Mouse (Mus musculus) embryonic stem cell, embryonic (primary cell): ENCODE data around the gene Tnxb.

Experiments used
- CTCF ChIA-PET, 4 experiments: fragments of 300-600 bp in 2 of 4; fragments of 350-600 bp in 2 of 4; sonication (Branson Sonifier 250); formaldehyde crosslinking; loops; one replicate each; lab custom pipeline; 2022; ENCODE audit warnings: inconsistent platforms in 2 of 4; lab: Charles Lee
- POLR2A ChIA-PET, 4 experiments: fragments of 300-600 bp in 2 of 4; fragments of 350-600 bp in 2 of 4; sonication (Branson Sonifier 250); formaldehyde crosslinking; loops; one replicate each; lab custom pipeline; 2022; ENCODE audit warnings: antibody characterized with exemption in 4 of 4, inconsistent platforms in 1 of 4; lab: Charles Lee

Gene Tnxb

DNA sequence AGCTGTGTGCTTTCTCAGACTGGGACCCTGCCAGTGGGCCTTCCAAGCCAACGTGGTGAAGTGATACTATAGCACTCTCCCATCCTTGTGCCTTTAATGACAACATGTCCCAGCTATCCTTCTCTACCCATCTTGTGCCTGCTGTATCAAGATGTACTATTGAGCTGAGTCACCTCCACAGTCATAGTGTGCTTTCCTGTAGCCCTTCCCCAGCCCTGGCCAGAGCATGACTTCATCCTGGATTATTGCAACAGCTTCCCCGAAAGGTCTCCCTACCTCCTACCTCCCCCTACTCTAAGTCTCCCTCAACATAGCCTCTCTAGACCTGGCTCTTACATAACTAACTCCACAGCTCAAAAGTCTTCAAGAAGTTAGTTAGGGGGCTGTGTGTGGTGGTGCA lies 34.7 kb upstream of the Tnxb start:
- CTCF ChIA-PET: interaction anchor here in 2 of 4 experiments (0.8 to 1.1 kb wide), 2 partner anchors 15 to 17 kb away, joined by 3 read pairs; no protein-coding TSS in a partner anchor
- POLR2A ChIA-PET: interaction anchor here in 2 of 4 experiments (0.6 to 1.6 kb wide), 4 partner anchors 10 to 315 kb away, joined by 3 to 5 read pairs (median 4); partner anchors contain the start of gene Atf6b (in 1 of the 2)

DNA sequence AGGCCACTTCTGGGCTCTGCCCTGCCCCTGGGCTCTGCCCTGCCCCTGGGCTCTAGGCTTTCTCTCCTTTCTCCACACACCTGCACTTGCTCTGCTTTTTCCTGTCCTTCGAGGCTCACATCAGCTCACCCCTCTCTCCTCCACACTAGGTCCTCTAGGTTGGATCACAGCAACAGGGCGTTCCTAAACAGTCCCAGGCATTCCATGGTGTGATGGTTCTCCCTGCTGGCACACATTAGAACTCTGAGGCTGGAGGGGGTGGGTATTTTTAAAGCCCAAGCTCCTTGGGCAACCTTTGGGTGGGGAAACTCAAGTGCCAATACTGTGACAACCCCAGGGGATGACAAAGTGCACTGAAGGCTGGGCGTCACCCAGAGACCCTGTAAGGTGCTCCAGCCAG lies 32.9 kb upstream of the Tnxb start:
- CTCF ChIA-PET: interaction anchor here in 1 of 4 experiments (0.6 to 0.9 kb wide), 2 partner anchors 18 to 335 kb away, joined by 3 to 4 read pairs; partner anchors contain the start of gene Hspa1l
- POLR2A ChIA-PET: interaction anchor here in 2 of 4 experiments (1.0 to 1.6 kb wide), 4 partner anchors 10 to 33 kb away, joined by 3 to 4 read pairs (median 4); partner anchors contain the start of genes Atf6b (in 2 of the 2) and Agpat1 (in 1 of the 2)

DNA sequence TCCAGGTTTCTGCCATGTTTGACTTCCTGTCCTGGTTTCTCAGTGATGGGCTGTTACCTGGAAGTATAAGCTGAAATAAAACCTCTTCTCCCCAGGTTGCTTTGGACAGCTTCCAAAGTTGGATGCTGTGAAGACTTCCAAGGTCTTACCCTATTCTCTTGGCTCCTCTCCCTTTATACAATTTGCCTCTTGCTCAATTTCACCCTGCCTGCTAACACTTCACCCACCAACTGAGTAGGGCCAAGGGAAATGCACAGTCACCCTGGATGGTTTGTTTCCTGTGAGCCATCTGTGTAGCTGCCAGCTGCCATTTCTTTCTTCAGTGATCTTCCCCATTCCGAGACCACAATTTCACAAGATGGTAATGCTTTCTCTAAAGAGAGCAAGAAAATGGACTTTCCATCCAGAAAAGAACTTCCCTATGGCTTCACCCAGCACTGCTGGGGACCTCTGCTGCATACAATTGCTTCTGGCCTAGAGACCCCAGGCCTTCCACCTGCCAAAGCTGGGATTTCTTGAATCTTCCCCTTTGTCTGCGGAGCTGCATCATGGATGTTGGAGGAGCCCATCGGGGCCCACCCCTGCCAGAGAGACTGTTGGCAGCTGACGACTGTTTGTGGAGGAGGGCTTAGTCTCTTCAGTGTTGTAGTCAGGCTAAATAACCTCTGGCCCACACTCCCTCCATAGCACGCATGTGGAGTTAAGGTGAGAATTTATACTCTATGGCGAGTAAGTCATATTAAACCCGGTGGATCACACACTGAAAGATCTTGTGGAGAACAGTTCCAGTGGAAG lies 30.7 kb upstream of the Tnxb start:
- POLR2A ChIA-PET: interaction anchor here in 1 of 4 experiments (1.1 kb wide), 1 partner anchor 313 kb away, joined by 3 read pairs; no protein-coding TSS in a partner anchor
- CTCF ChIA-PET: no interaction called here

DNA sequence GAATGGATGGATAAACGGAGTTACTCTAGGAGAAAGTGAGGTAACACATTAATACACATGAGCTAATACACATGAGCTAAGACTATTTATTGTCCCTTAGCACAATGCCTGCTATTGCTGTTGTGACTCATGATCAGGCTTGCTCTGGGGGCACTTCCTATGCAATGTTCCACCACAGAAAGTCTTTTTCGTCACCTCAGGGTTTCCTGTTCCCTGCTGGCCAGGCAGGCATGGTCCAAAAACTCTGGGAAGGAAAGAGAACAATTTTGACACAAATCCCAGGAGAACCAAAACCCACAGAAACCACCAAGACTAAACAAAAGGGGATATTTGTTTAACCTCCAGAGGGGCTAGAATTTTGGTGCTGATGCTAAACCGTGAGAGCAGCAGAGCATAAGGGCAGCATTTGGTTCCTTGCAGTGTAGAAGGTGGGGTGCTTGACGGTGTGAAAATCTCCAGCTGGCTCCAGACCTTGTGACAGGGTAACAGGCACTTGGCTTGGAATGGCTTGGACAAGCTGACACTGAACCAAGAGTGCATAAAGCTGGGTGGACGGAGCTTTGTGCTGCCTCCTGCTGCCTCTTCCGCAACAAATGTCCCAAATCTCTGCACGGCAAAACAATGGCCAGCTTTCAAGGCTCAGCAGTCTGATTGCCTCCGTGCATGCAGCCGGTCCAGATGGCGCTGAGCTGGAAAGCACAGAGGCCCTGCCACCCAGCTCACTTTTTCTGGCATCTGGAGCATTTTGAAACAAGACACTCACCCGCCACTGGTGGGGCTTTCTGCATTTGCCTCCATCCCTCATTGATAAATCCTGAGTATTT lies 29.3 kb upstream of the Tnxb start:
- ChIA-PET CTCF (interaction anchor here in 3 of 4 experiments (0.7 to 1.6 kb wide), 5 partner anchors 9 to 46 kb away, joined by 3 to 5 read pairs (median 3); no protein-coding TSS in a partner anchor), POLR2A (interaction anchor here (0.5 to 1.5 kb wide), 6 partner anchors 8 to 421 kb away, joined by 3 to 4 read pairs (median 3); no protein-coding TSS in a partner anchor)

DNA sequence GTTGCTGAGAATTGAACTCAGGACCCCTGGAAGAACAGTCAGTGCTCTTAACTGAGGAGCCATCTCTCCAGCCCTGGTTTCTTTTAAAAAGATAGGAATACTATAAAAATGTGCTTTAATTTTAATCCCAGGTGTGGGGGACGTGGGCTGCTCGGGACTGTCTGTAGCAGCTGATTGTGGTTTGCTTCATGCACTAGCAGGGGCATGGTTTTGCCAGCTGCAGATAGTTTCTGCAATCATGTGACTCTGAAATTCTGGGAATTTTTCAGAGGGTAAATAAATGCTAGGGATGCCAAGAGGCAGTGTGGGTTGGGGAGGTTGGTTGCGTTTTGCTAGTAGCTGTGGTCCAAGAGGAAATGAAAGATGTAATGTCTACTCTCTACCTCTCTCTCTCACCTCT lies 28.4 kb upstream of the Tnxb start:
- POLR2A ChIA-PET: interaction anchor here in 1 of 4 experiments (1.5 kb wide), 1 partner anchor 8 kb away, joined by 3 read pairs; no protein-coding TSS in a partner anchor
- CTCF ChIA-PET: interaction anchor here in 2 of 4 experiments (1.3 to 1.6 kb wide), 2 partner anchors 10 to 23 kb away, joined by 4 to 5 read pairs; no protein-coding TSS in a partner anchor

DNA sequence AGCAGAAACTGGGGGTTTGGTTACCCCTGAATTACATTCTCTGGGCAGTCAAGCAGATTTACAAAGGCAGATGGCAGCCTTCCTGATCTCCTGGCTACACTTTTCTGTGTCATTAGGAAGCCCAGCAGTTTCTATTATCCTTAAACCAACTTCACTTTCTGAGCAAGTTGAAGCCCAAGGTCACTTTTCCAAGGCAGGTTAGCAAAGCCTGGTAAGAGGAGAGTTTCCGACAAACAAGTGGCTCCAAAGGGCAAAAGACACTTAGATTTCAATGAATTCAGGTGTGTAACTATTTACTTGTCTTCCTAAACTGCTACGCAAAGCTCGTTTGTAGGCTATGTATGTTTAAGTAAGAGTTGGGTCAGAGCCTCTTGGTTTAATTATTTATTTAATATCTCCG lies 27.0 kb upstream of the Tnxb start:
- CTCF ChIA-PET: interaction anchor here in 2 of 4 experiments (0.6 to 1.3 kb wide), 2 partner anchors 10 to 24 kb away, joined by 3 to 5 read pairs; no protein-coding TSS in a partner anchor
- POLR2A ChIA-PET: interaction anchor here in 2 of 4 experiments (1.1 to 2.8 kb wide), 6 partner anchors 11 to 45 kb away, joined by 3 to 19 read pairs (median 10); partner anchors contain the start of genes Ager (in 1 of the 2), Agpat1 (in 1 of the 2), Ppt2 (in 1 of the 2) and Rnf5 (in 1 of the 2)

DNA sequence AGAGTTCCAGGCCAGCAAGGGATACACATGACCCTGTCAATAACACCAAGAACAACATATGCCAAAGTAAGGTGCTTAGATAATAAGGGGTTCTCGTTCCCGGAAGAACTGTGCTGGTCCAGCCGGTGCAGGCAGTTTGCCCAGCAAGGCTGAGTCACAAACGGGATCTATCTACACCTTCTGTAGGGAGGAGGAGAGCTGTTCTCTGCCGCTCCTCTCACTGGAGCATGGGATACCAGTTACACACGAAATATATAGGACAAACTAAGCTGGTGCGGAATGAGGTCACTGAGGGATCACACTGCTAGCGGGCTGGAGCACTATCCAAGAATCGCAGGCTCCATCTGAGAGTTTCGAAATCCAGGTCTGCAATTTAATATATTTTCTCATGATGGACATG lies 26.4 kb upstream of the Tnxb start:
- ChIA-PET CTCF (interaction anchor here in 3 of 4 experiments (0.6 to 1.5 kb wide), 8 partner anchors 9 to 88 kb away, joined by 3 to 8 read pairs (median 5); partner anchors contain the start of genes Agpat1 (in 1 of the 3) and Rnf5 (in 1 of the 3)), POLR2A (interaction anchor here in 2 of 4 experiments (1.0 to 2.8 kb wide), 12 partner anchors 10 to 612 kb away, joined by 3 to 19 read pairs (median 8); partner anchors contain the start of genes Agpat1 (in 2 of the 2), Rnf5 (in 2 of the 2), Ager (in 1 of the 2) and Apom (in 1 of the 2))

DNA sequence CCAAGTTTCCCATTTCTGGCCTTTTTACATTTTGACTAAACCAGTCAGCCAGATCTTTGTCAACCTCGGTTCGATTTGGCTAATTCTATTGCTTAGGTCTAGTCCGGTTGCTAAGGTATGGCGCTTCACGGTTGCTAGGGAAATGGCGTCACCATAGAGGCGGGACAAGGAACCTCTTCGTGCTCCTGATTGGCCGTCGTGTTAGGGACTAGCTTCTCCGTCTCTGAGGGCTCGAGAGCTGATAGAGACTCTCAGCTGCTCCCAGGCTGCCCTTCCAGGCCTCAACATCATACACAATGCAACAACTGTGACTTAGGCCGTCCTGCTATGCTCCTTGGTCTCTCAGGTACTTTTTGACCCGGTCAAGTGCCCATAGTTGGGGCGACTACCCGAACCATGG lies 25.7 kb upstream of the Tnxb start, which contains the start of gene Fkbpl:
Gene Fkbpl (plus strand): TSS at position 157 of the 400 bp plus-strand sequence.
- CTCF ChIA-PET: interaction anchor here in 3 of 4 experiments (0.8 to 1.5 kb wide), 12 partner anchors 9 to 564 kb away, joined by 3 to 8 read pairs (median 3); partner anchors contain the start of genes Agpat1 (in 1 of the 3) and Rnf5 (in 1 of the 3)
- POLR2A ChIA-PET: interaction anchor here in 3 of 4 experiments (0.5 to 4.0 kb wide), 25 partner anchors 9 to 1274 kb away, joined by 3 to 19 read pairs (median 5); partner anchors contain the start of genes Agpat1 (in 2 of the 3), Rnf5 (in 2 of the 3), Ager (in 1 of the 3) and Apom (in 1 of the 3)

DNA sequence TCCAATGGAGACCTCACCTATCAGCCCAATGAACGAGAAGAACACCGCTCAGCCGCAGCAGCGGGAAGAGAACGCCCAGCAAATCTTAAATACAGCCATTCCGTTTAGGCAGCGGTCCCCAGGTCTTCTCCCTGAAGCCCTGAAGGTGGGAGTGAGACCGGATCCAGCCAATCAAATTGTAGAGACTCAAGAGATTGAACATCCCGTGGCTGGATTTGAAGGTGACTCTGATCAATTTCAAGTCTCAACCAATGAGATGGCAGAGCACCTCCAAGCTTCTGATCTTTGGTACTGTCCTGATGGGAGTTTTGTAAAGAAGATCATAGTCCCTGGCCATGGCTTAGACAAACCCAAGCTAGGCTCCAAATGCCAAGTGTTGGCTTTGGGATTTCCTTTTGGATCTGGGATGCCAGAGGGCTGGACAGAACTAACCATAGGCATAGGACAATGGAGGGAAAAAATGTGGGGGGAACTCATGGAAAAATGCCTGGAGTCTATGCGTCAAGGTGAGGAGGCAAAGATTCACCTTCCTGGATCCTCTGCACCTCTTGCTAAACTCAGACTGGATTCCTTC lies 25.0 kb upstream of the Tnxb start:
- CTCF ChIA-PET: interaction anchor here in 3 of 4 experiments (0.6 to 1.5 kb wide), 10 partner anchors 8 to 565 kb away, joined by 3 to 8 read pairs (median 3); partner anchors contain the start of genes Agpat1 (in 1 of the 3), Gpsm3 (in 1 of the 3) and Rnf5 (in 1 of the 3)
- POLR2A ChIA-PET: interaction anchor here in 3 of 4 experiments (0.5 to 4.0 kb wide), 25 partner anchors 9 to 1273 kb away, joined by 3 to 19 read pairs (median 5); partner anchors contain the start of genes Agpat1 (in 2 of the 3), Rnf5 (in 2 of the 3), Ager (in 1 of the 3) and Apom (in 1 of the 3)

DNA sequence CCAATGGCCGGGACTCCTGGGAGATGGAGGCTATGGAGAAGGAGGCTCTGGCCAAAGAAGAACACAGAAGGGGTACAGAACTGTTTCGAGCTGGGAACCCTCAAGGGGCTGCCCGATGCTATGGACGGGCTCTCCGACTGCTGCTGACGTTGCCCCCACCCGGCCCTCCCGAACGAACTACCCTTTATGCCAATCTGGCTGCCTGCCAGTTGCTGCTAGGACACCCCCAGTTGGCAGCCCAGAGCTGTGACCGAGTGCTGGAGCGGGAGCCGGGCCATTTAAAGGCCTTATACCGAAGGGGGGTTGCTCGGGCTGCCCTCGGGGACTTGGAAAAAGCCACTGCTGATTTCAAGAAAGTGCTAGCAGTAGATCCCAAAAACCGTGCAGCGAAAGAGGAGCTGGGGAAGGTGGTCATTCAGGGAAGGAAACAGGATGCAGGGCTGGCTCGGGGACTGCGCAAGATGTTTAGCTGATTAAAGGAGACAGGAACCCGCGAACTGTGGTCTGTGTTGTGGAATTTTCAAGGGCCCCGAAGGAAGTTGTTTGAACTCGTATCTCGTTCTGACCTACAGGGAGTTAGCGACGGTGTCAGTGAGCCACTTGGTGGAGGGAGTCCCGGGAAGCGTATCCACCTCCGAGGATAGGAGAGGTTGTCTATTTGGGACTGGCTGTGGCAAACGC lies 24.4 kb upstream of the Tnxb start:
- ChIA-PET CTCF (interaction anchor here in 1 of 4 experiments (1.1 to 1.4 kb wide), 2 partner anchors 23 to 523 kb away, joined by 3 to 4 read pairs; no protein-coding TSS in a partner anchor), POLR2A (interaction anchor here in 3 of 4 experiments (0.7 to 4.0 kb wide), 18 partner anchors 10 to 690 kb away, joined by 3 to 24 read pairs (median 6); partner anchors contain the start of genes Pbx2 (in 2 of the 3), Agpat1 (in 1 of the 3), Gpsm3 (in 1 of the 3) and Lsm2 (in 1 of the 3))

DNA sequence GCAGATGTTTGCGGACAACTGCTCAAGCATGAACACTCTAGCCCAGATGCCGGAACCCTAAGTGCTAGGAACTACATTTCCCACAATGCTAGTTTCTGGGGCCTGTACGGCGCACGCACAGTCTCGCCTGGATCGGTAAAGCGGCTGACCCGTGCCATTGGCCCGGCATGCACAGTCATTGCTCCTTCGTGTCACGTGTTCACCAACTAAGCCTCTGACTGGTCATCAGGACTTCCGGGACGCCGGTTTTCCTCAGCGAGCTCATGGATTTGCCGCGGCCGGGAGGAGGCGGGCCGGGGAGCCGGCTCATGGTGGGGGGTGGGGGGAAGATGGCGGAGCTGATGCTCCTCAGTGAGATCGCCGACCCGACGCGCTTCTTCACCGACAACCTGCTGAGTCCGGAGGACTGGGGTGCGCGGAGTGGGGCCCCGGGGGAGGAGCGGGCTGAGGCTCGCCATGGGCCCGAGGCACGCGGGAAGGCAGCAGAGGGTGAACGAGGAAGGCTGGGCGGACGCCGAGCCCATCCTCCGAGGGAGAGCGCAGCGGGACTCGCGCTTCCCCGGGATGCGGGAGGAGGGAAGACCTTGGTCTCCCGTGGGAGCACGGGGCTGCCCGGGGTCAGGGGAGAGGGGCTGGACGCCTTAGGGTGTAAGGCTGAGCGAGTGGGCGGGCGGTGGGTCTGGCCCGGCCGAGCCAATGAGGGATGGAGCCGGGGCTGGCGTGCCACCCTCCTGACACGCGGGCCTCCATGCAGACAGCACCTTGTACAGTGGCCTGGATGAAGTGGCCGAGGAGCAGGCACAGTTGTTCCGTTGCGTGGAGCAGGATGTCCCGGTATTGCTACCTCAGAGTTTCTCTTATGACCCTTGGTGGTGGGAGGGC lies 23.2 kb upstream of the Tnxb start, which contains the start of gene Atf6b:
Gene Atf6b (plus strand): TSS at position 241 of the 882 bp plus-strand sequence.
- POLR2A ChIA-PET: interaction anchor here (0.5 to 4.0 kb wide), 62 partner anchors 8 to 1175 kb away, joined by 3 to 24 read pairs (median 4); partner anchors contain the start of genes H2-DMa (in 2 of the 4), Pbx2 (in 2 of the 4), Prrt1 (in 2 of the 4) and Agpat1 (in 1 of the 4)
- CTCF ChIA-PET: interaction anchor here (0.6 to 1.4 kb wide), 24 partner anchors 13 to 522 kb away, joined by 3 to 12 read pairs (median 4); partner anchors contain the start of gene Gpsm3 (in 1 of the 4)

DNA sequence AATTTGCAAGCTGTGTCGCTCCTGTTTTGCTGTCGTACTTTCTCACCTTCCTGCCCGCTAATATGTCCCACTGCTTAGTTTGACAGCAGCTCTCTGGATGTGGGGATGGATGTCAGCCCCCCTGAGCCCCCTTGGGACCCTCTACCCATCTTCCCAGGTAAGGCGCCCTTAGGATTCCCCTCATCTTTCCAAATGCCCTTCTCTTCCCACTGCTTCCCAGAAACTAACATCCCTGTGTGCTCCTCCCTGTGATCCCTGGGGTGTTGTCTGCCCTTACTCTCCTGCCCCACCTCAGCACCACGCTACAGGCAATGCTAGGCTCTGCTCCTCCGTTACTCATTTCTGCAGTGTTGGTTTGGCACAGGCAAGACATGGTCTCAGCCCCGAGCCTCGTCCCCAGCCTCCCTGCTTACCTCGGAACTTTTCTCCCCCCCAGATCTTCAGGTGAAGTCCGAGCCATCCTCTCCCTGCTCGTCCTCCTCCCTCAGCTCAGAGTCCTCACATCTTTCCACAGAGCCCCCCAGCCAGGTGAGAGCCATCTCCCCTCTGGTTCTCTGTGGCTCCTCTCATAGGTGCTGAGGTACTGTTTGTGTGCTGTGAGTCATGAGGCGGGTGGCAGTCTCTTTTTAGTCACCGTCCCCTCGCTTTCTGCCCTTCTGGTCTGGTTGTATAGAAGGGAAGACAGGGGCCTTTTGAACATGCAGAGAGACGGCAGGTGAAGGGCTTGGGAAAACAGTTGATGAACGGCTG lies 22.0 kb upstream of the Tnxb start:
- ChIA-PET CTCF (interaction anchor here in 1 of 4 experiments (0.6 kb wide), 1 partner anchor 546 kb away, joined by 3 read pairs; the partner anchor contains the start of gene Ltb), POLR2A (interaction anchor here in 3 of 4 experiments (1.3 to 4.0 kb wide), 14 partner anchors 10 to 529 kb away, joined by 3 to 24 read pairs (median 6); partner anchors contain the start of genes H2-DMa (in 2 of the 3), Agpat1 (in 1 of the 3), Gpsm3 (in 1 of the 3) and Pbx2 (in 1 of the 3))

DNA sequence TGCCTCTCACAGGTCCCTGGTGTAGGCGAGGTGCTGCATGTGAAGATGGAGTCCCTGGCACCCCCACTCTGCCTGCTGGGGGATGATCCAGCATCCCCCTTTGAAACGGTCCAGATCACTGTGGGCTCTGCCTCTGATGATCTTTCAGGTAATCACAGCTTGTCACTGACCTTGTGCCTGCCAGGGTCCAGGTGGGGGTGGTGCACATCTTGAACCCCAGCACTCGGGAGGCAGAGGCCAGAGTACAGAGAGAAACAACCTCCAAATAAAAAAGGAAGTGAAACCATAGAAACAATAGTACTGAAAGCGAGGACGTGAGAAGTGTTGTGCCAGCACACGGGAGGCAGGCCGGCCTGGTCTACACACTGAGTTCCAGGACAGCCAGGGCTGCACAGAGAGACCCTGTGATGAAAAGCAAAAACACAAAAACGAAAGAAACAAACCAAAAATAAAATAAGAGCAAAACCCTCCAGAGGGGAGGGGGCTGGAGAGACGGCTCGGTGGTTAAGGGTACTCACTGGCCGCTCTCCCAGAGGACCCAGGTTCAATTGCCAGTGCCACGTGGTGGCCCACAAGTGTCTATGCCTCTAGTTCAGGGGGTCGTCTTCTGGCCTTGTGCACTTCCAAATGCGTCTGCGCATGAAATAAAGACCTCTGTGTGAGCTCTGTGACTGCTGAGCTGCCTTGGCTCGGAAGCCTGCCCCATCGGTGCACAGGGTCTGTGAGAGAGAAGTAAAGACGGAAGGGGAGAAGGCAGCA lies 21.1 kb upstream of the Tnxb start:
- ChIA-PET POLR2A (interaction anchor here in 2 of 4 experiments (1.4 to 3.1 kb wide), 4 partner anchors 8 to 17 kb away, joined by 3 to 24 read pairs (median 4); no protein-coding TSS in a partner anchor), CTCF (interaction anchor here in 1 of 4 experiments (2.7 kb wide), 1 partner anchor 11 kb away, joined by 10 read pairs; no protein-coding TSS in a partner anchor)
